Mouse (Mus musculus): ENCODE measurements at regions not wholly inside any gene's neighbourhood (a gene's known extent, or its start where the extent isn't known, plus 50 kb on each side); places are given as distances from the start of the nearest gene placed in this dataset.

DNA sequence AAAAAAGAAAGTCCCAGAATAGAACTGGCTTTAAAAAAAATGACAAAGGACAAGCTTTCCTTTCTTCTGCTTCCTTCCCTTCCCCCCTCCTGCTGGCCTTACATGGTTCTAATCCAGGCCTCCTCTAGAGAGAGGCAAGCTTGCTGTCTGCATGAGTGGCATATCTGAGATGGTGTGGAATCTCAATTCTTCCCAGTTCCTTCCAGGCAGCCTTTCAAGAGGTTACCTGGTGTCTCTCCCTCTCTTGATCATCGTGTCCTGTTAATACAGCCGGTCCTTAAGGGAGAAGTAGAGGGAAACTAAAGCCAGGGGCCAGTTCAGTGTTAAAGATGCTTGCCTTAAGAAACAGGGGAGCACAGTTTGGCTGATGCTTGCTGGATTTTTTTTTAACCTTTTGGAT is 607.1 kb upstream of the Clint1 start:
- no peak for TF ChIP-seq CTCF (IDR thresholded peaks at IDR 0.05; ENCODE audit: insufficient read depth, low read depth, low read length)
- no peak for TF ChIP-seq POLR2A (IDR thresholded peaks at IDR 0.05; ENCODE audit: insufficient read depth, low read depth, low read length)
